Mouse (Mus musculus) hematopoietic stem cell, adult 5-6 weeks (primary cell): ENCODE results near the gene Jph3. TPM values are rescaled to one million over a fixed set of nuclear protein-coding genes. Genes with fewer than 3 reads are reported as not detected.

Source experiments
- total RNA-seq: library from RNA; stranded (forward); fragments of 172-1452, 232-1000 nt; gene quantifications from 2 replicates; pipeline ENCODE4 v1.2.3, GENCODE M21; 2017

Gene Jph3
- total RNA-seq, 1 experiment from 2014 or later: not detected

Other genes starting within 250 kb of the Jph3 start
- not detected in 2 replicates for gene 1700018B08Rik, start 185.3 kb upstream of the Jph3 start, total RNA-seq
- 6.9 and 8.0 TPM in 2 replicates for gene Fbxo31, start 150.8 kb upstream of the Jph3 start, total RNA-seq
- gene Map1lc3b, start 139.3 kb upstream of the Jph3 start, total RNA-seq: 121 and 148 TPM in 2 replicates
- gene Zcchc14, start 76.7 kb upstream of the Jph3 start, total RNA-seq: 0.44 and 5.0 TPM in 2 replicates
- 25.7 and 32.3 TPM in 2 replicates for gene Klhdc4, start 99.9 kb downstream of the Jph3 start, total RNA-seq
- gene Slc7a5, start 178.1 kb downstream of the Jph3 start, total RNA-seq: 15.9 and 18.2 TPM in 2 replicates
- not detected in 2 replicates for gene Car5a, start 215.3 kb downstream of the Jph3 start, total RNA-seq
- gene Banp, start 220.1 kb downstream of the Jph3 start, total RNA-seq: 19.8 and 25.3 TPM in 2 replicates